Mouse (Mus musculus) right cerebral cortex, postnatal 14 days (tissue): ENCODE measurements around the gene Mef2c.

Experiments
- DNase-seq: peaks from one replicate; pipeline ENCODE4 v3.0.0; 2022

The Mef2c gene

DNA sequence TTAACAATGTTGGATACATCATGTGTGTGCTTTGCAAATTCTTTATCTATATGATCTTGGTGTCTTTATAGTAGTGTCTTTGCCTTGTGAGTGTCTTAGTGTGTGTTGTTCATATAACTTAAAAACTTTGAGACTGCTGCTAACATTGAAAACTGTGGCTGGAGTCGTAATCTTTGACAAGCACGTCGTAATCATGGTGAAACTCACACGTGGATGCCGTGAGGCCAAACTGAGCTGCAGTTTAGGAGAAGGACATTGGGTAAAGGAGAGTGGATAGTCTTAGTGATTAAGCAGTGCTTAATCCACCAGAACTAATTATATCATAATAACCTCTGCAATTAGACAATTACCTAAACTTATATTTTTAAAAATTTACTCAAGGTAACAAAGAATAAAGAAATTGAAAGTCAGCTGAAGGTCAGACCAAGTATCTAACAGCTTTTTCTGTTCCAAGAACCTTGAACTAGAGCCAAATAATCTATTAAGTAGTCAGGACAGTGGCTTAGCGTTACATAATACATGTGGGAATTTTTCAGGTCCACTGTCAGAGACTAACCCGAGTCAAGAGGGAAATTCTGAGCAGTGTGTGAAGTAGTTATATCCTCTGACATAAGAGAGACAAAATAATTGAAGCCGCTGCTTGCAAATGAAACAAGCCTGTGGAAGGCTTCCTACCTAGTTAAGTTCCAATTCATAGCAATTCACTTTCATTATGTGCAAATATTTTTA lies 70.2 kb downstream of the Mef2c start:
- DNase-seq: no peak

DNA sequence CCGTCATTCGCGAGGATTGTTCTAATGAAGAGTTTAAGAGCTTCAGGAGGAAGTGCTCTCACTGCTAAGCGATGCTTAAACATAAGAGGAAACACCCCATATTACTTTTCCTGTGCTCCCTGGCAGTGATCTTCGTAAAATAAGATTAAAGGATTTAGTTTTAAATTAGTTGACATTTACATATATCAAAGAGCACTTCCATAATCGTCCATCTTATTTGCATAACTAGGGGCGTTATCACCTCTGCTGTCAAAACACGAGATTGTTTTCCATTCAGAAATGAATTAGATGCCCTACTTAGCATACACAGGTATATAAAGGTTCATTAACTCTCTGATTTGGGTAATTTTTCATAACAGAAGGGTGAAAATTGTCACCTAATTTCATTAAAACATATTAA lies 71.0 kb downstream of the Mef2c start:
- no peak for DNase-seq

GRCm38 (mm10) chr13:83579410-83579809 lies 75.6 kb downstream of the Mef2c start:
- DNase-seq: no peak

- DNase-seq: no peak
Observed at GRCm38 (mm10) chr13:83580856-83581255, 77.0 kb downstream of the Mef2c start.

- no peak for DNase-seq
Observed at GRCm38 (mm10) chr13:83582564-83582963, 78.7 kb downstream of the Mef2c start.

GRCm38 (mm10) chr13:83583881-83584280 lies 80.0 kb downstream of the Mef2c start:
- DNase-seq: no peak

DNA sequence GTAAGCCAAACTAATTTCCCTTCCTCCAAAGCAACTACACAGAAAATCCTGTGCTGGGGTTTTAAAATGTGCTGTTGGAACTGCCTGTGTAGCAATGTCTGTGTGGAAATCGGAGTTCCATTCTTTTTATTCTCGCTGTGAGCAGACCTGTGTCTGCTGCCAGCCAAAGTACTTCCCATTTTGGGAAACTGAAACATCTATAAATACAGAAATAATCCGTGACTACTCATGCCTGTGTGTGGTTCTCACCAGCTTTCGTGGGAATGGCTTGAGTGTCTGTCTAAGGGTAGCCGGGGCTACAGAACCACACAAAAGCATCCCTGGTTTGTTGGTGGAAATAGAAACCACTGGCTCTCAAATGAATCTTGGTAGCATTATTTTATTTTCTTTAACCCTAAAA lies 81.5 kb downstream of the Mef2c start:
- no peak for DNase-seq

- no peak for DNase-seq
Observed at GRCm38 (mm10) chr13:83588186-83588585, 84.4 kb downstream of the Mef2c start.

DNA sequence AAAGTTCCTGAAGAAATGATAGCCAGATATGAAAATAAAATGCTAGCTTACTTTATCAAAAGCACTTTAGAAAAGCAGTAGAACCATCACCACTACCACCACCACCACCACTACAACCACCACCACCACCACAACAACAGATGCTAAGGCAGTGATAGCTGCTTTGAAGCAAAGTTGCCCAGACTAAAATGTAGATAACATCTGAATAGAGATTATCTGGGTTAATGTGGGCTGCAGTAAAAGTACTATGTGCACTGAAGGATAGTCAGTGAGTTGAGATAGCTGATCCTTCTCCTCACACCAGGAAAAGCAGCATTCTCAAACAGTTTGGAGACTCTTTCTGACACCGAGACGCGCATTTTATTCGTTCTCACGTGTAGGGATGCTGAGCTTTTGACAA lies 87.1 kb downstream of the Mef2c start:
- no peak for DNase-seq

DNA sequence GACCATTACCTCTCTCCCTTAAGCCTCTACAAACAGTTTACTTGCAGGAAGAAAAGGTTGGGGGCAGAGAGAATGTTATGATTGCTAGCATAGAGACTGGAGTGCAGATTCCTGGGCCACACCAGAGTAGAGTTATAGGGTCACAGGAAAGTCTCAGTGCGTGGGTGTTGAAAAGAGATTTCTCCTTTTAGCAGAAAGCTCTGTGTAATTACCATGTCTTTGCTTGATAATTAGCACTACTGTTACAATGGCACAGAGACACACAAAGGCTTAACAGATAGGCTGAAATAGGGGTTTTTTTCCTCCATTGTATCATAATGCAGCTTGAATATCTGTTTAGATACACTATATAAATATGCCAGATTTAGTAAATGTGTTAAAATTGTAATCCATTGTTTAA lies 91.6 kb downstream of the Mef2c start:
- DNase-seq: no peak

DNA sequence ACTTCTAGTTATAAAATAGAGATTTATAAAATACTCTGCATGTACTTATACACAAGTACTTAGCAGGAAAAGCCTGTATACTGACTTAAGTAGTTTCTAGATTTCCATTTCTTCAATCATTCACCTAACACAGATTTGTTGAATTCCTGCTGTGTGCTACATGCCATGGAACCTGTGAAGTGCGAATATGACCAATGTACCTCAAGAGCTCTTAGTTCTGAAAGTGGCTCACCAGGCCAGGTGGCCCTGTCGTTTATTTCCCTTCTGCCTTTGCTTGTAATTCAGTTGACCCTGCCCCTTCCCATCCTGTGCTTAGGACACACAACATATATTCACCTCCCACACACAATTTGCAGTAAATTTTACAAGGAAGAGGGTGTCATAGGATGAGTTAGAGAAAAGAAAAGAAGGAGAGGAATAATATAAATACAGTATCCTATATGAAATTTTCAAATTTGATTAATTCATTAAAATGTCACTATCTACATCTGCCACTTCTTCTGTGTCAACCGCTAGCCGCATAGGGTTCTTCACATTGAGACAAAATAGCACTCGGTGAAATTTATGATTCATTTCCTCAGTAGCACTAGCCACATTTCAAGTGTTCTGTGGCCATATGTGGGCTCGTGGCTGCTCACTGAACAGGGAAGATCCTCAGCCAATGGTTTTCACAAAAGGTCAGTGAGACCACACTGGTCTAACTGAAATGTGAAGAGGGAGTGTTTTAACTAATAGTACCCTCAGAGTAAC lies 93.3 kb downstream of the Mef2c start:
- no peak for DNase-seq

DNA sequence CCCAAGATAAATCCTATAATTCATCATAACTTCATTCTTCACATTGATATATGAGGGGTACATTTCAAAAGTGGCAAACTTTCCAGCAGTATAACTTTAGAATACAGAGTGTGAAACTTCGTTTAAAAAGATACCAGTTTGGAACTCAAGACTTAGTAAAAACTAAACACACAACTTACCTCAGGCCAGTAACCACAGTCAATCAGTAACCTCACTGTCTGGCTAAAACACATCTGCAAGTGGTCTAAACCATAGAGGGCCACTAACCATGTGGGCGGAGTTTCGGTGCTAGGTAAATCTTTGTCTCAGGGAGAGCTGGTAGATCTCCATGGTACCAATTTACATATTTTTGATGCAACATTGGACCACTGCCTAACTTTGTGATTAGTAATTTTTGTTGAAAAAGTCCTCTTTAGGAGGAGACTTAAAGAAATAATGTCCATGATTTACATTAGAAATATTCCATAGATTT lies 93.9 kb downstream of the Mef2c start:
- DNase-seq: no peak

GRCm38 (mm10) chr13:83600301-83600700 lies 96.5 kb downstream of the Mef2c start:
- no peak for DNase-seq

GRCm38 (mm10) chr13:83601741-83602140 lies 97.9 kb downstream of the Mef2c start:
- no peak for DNase-seq

GRCm38 (mm10) chr13:83603373-83604265 lies 99.8 kb downstream of the Mef2c start:
- no peak for DNase-seq

GRCm38 (mm10) chr13:83604320-83604719 lies 100.5 kb downstream of the Mef2c start:
- no peak for DNase-seq

DNA sequence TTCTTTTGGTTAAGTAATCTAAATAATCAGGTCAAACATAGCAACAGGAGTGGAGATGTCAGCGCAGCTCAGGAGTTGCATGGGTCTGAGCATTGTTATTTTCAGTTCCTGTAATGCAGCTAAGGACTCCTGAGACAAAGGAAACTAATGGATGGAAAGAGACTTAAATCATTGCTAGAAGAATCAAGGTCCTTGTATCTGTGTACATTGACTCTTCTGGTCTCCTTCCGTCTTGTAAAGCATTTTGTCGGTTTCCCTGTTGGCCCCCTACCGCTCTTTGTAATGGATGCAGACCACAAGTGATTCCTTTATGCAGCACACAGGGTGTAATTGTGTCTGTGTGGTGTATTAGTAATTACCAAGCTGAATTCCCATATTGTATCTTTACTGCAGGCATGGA lies 101.0 kb downstream of the Mef2c start:
- no peak for DNase-seq

- DNase-seq: no peak
Observed at GRCm38 (mm10) chr13:83607883-83608581, 104.2 kb downstream of the Mef2c start.

DNA sequence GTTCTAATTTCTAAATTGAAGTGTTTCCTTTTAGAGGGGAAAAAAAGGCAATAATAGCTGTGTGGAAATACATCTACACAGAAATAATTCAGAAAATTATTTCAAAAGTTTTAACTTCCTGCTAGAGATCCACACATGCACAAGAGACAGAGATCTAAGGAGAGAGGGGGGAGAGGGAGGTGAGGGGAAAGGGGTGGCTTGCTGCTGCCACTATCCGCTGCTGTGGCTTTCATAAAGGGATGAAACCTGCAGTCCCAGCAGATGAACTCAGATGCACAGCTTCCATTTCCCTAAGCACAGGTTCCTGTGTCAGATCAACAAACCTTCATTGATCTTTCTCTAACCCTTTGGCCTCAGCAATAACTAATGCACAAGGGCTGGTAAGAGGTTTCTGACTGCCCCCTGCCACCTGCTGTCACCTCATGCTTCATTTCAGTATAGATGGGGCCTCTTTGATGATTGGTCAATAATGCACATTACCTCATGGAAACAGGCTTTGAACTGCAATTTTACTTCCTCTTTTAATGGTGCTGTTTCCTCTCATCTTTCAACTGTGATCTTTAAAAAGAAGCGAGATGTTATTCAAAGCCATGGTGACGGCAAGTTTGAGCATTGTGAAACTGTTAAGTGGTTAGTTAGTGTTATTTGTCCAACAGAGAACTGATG lies 105.2 kb downstream of the Mef2c start:
- no peak for DNase-seq

DNA sequence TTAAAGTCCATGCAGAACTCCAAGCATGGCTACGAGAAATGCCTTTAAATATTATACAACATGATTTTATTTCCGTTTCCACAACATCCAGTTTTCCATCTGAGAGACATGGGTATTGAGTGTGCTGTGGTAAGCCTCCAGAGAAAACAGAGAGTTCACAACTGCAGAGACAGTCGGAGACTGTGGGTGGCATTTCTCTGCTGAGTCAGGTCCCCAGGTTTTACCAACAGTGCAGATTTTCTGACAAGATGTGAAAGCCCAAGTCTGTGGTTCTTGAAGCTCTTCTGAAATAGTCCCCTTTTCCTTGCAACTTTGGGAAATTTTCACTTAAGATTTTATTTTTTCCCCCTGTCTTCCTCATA lies 105.7 kb downstream of the Mef2c start:
- no peak for DNase-seq

- DNase-seq: no peak
Observed at GRCm38 (mm10) chr13:83610124-83610523, 106.3 kb downstream of the Mef2c start.

DNA sequence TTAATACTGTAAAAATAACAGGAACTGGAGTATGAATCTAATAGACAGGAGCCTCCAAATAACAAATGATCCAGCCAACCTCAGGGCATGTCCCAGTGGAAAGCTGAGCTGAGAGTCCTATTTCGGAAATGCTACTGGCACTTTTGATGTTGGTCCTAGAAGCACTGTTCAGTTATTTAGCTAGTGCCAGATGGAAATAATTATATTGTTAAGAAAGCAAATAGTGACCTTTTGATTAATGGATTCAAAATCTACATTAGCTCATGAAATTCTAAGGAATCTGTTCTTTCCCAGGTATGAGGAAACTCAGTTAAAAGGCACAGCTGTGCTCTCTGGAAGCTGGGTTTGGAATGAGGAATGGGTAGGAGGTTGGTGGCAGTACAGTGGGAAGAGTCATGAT lies 108.4 kb downstream of the Mef2c start:
- DNase-seq: no peak
